Mouse (Mus musculus): ENCODE measurements at regions not wholly inside any gene's neighbourhood (a gene's known extent, or its start where the extent isn't known, plus 50 kb on each side); places are given as distances from the start of the nearest gene placed in this dataset.

GRCm38 (mm10) chr2:178631966-178632365 is 201.6 kb downstream of the Cdh26 start:
- no peak overlapping the region for H3K4me3 ChIP-seq (replicated peaks in 1 of 3; ENCODE audit: low read depth in 2 of 3, low read length in 2 of 3, poor library complexity in 1 of 3)
- H3K9me3 ChIP-seq (replicated peaks; ENCODE audit: low read length) = peaks cover 8% of the 10 kb centered on the region
- in situ Hi-C loops (cut with MboI; ENCODE audit: low pct_ligation_motif_present, low pct_unique_long_range_greater_than_20kb, low sequenced_read_pairs) = no loop called here
- DNase-seq (ENCODE audit: extremely low read depth) = no peak
- no peaks in the 10 kb centered on the region for H3K4me1 ChIP-seq (ENCODE audit: control insufficient read depth in 1 of 2, insufficient read depth in 2 of 2)
- no peaks in the 10 kb centered on the region for H3K36me3 ChIP-seq (replicated peaks in 1 of 2; ENCODE audit: control insufficient read depth in 1 of 2, insufficient read depth in 1 of 2, low read length in 1 of 2)
- TF ChIP-seq MAX (IDR thresholded peaks at IDR 0.05; ENCODE audit: low read length) (no peak), IRF4 (IDR thresholded peaks at IDR 0.05; ENCODE audit: low read depth, low read length) (no peak), CHD2 (IDR thresholded peaks at IDR 0.05; ENCODE audit: low read length) (no peak), E2F4 (IDR thresholded peaks at IDR 0.05; ENCODE audit: insufficient replicate concordance, low read depth, low read length) (no peak), GABPA (IDR thresholded peaks at IDR 0.05; ENCODE audit: insufficient replicate concordance, low read depth, low read length) (no peak), ZC3H11A (IDR thresholded peaks at IDR 0.05; ENCODE audit: low read depth, low read length) (no peak), MAFK (IDR thresholded peaks at IDR 0.05; ENCODE audit: insufficient replicate concordance, low read length) (no peak), SIN3A (IDR thresholded peaks at IDR 0.05; ENCODE audit: low read length) (no peak), MXI1 (IDR thresholded peaks at IDR 0.05; ENCODE audit: low read depth, low read length) (no peak)
- H3K4me2 ChIP-seq (ENCODE audit: insufficient read depth, low read depth, poor library complexity, severe bottlenecking) = no peak overlapping the region
- H3K27me3 ChIP-seq (replicated peaks) = peaks cover under 1% of the 10 kb centered on the region
- dilution Hi-C loops (cut with MboI; ENCODE audit: extremely low pct_ligation_motif_present, extremely low pct_unique_long_range_greater_than_20kb, low sequenced_read_pairs) = no loop called here
- no peak overlapping the region for H3K9ac ChIP-seq (ENCODE audit: insufficient read depth, low read depth)
- no peak overlapping the region for H3K27ac ChIP-seq (ENCODE audit: insufficient read depth, low read depth)
- no peaks in the 10 kb centered on the region for H3K79me2 ChIP-seq (replicated peaks; ENCODE audit: control insufficient read depth, extremely low read depth, insufficient read depth, poor library complexity, severe bottlenecking)

- no peak for DNase-seq (ENCODE audit: extremely low read depth)
- no peaks in the 10 kb centered on the region for H3K36me3 ChIP-seq (replicated peaks in 1 of 2; ENCODE audit: control insufficient read depth in 1 of 2, insufficient read depth in 1 of 2, low read length in 1 of 2)
- no peak overlapping the region for H3K4me2 ChIP-seq (ENCODE audit: insufficient read depth, low read depth, poor library complexity, severe bottlenecking)
- H3K27ac ChIP-seq (ENCODE audit: insufficient read depth, low read depth) = no peak overlapping the region
- H3K9ac ChIP-seq (ENCODE audit: insufficient read depth, low read depth) = no peak overlapping the region
- TF ChIP-seq BHLHE40 (IDR thresholded peaks at IDR 0.05; ENCODE audit: low read depth, low read length) (no peak), ZKSCAN1 (IDR thresholded peaks at IDR 0.05; ENCODE audit: borderline replicate concordance, low read depth, low read length) (no peak), USF2 (conservative IDR thresholded peaks at IDR 0.05; ENCODE audit: low read depth, low read length) (no peak), ZC3H11A (IDR thresholded peaks at IDR 0.05; ENCODE audit: low read depth, low read length) (no peak), MAZ (IDR thresholded peaks at IDR 0.05; ENCODE audit: low read depth, low read length) (no peak), MYC (IDR thresholded peaks at IDR 0.05; ENCODE audit: low read depth, low read length) (no peak), HCFC1 (IDR thresholded peaks at IDR 0.05; ENCODE audit: low read depth, low read length) (no peak), SMC3 (IDR thresholded peaks at IDR 0.05; ENCODE audit: low read depth, low read length) (no peak), TCF12 (IDR thresholded peaks at IDR 0.05; ENCODE audit: low read depth, low read length) (no peak), MXI1 (IDR thresholded peaks at IDR 0.05; ENCODE audit: low read depth, low read length) (no peak), CTCF (conservative IDR thresholded peaks at IDR 0.05 in 1 of 2, IDR thresholded peaks at IDR 0.05 in 1 of 2; ENCODE audit: low read depth in 2 of 2, low read length in 2 of 2) (no peak), KAT2A (IDR thresholded peaks at IDR 0.05; ENCODE audit: insufficient replicate concordance, low read length) (no peak), IRF4 (IDR thresholded peaks at IDR 0.05; ENCODE audit: low read depth, low read length) (no peak), EP300 (IDR thresholded peaks at IDR 0.05; ENCODE audit: low read length) (no peak), ZMIZ1 (IDR thresholded peaks at IDR 0.05; ENCODE audit: low read depth, low read length) (no peak), POLR2AphosphoS2 (IDR thresholded peaks at IDR 0.05; ENCODE audit: low read depth, low read length) (no peak), E2F4 (IDR thresholded peaks at IDR 0.05; ENCODE audit: insufficient replicate concordance, low read depth, low read length) (no peak)
- peaks cover 14% of the 10 kb centered on the region for H3K9me3 ChIP-seq (replicated peaks; ENCODE audit: low read length)
- in situ Hi-C loops (cut with MboI; ENCODE audit: low pct_ligation_motif_present, low pct_unique_long_range_greater_than_20kb, low sequenced_read_pairs) (no loop called here), dilution Hi-C loops (cut with MboI; ENCODE audit: extremely low pct_ligation_motif_present, extremely low pct_unique_long_range_greater_than_20kb, low sequenced_read_pairs) (no loop called here)
- H3K27me3 ChIP-seq (replicated peaks) = no peaks in the 10 kb centered on the region
- H3K79me2 ChIP-seq (replicated peaks; ENCODE audit: control insufficient read depth, extremely low read depth, insufficient read depth, poor library complexity, severe bottlenecking) = no peaks in the 10 kb centered on the region
- no peaks in the 10 kb centered on the region for H3K4me1 ChIP-seq (ENCODE audit: control insufficient read depth in 1 of 2, insufficient read depth in 2 of 2)
- no peak overlapping the region for H3K4me3 ChIP-seq (replicated peaks in 1 of 3; ENCODE audit: low read depth in 2 of 3, low read length in 2 of 3, poor library complexity in 1 of 3)
Observed at GRCm38 (mm10) chr2:178632831-178633585, 202.7 kb downstream of the Cdh26 start.
